Mouse (Mus musculus) megakaryocyte, adult 5-6 weeks (primary cell): ENCODE results near the gene Ddx47. TPM values are rescaled to one million over a fixed set of nuclear protein-coding genes. Genes with fewer than 3 reads are reported as not detected.

Experiments used
- ATAC-seq: 2 replicates; pipeline ENCODE4 v1.8.0; 2016; ENCODE audit warnings: mild to moderate bottlenecking, inconsistent platforms; ENCODE audit not compliant: poor library complexity, severe bottlenecking
- total RNA-seq, 2 experiments: library from RNA; stranded (forward) in 1 of 2; stranded (reverse) in 1 of 2; fragments of 153-499, 151-499 nt in 1 of 2; fragments of 221-1000, 200-1000 nt in 1 of 2; gene quantifications; 2 replicates each; pipeline versions ENCODE4 v1.2.3 to v1.2.4; 2015 to 2017

Gene Ddx47
- total RNA-seq (2015) (43.4 and 50.3 TPM in 2 replicates), total RNA-seq (2017) (62.6 and 74.5 TPM in 2 replicates)

DNA sequence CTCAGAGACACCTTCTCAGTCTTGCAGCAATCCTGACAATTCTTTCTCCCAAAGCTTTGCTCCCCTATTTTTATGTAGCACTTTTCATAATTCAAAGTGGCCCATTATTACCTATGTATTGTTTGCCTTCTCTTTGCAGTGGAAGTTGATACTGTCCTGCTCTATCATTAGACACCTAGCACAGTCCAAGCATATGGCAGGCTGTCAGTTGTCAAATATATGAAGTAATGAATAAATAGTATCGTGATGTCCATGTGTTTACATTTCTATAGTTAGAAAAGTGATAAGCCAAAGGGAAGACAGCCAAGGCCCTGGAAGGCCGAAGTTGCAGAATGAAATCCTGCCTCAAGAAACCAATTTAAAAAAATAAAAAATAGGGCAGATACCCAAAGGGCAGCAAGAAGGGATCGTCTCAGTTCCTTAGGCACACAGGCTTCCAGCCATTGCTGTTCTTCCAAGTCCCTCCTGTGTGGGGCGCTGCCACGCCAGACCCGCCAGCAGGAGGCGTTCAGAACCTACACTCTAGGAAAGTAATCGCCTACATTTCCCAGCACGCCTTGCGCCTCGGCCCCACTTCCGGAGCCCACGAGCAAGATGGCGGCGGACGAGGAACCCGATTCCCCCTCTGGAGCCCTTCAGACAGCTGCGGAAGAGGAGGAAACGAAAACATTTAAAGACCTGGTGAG is at the start of gene Ddx47:
Gene Ddx47 (plus strand): TSS at position 565 of the 686 bp plus-strand sequence.
- peak; percentile 99 for ATAC-seq

DNA sequence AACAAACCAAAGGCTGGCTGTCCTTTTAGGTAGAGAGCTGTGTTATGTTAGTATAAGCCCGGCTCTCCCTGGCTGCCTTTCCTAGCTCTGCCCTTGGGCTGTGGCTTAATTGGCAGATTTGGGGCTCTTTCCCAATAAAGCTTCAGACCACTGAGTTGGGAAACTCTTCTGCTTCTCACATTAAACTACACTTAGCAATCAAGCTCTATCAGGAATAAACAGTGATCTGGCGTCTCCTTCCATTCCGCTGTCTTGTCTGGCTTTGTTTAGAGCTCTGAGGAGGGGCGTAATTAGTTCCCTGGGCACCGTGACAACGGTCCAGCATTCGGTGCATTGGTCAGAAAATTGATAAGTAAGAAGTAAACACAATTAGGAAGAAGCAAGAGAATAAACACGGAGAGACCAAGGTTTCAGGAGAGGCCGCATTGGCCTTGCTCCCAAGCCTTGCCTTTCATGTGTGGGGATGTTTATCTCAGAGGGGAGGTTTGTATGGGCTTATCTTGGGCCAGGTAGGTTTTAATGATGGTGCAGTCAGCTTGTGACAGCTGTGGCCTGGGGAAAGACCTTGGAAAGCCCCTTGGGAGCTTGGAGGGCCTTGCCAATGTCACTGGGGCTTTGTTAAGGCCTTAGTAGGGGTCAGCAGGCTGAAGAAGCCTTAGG is 49.4 kb upstream of the Ddx47 start:
- no peak for ATAC-seq

DNA sequence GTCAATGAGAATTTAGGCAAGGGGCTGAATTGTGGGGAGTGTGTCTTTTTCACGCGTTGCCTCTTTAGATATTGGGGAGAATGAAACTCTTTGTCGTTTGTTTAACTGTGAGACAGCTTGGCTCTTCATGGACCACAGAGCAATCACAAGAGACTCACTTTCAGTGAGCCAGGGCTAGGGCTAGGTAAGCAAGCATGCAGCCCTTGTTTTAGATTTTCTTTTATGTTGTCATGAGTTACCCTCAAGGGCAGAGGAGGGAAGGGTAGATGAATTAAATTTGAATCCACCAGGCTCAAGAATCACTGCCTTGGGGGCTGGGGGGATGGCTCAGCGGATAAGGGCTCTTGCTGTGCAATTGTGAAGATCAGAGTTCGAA is 48.9 kb upstream of the Ddx47 start:
- ATAC-seq: no peak

DNA sequence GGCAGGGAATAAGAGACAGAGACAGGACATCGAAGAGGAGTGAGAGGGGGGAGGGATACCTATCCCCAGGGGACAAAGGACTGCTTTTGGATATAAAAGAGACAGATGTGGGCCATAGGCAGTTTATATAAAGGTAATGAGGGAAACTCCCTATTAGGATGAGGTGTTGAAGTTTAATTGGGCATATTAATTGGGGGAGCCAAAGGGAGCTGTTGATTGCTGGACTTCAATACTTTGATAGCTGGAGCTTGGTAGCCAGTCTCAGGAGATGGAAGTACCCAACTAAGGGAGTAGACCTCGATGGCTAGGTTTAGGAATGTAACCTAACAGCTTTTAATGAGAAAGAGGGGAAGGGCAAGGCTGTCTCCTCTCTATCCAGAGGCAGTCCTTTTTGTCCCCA is 47.5 kb upstream of the Ddx47 start:
- ATAC-seq: no peak

DNA sequence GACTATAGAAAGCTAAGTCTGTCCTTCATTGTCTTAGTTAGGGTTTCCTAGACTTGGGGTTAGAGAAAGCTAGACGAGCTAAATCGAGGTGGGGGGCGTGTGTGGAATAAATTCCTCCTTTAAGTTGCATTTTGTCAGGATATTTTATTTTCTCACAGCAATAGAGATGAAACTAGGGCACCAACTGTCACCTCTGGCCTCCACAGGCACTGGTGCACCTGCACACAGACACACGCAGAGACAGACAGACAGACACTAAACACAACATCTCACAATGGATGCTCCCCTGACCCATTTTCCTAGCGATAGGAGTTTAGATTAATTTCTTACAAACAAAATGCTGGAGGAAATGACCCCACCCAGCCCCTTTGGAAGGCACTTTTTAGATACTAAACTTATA is 44.7 kb upstream of the Ddx47 start:
- ATAC-seq: no peak

DNA sequence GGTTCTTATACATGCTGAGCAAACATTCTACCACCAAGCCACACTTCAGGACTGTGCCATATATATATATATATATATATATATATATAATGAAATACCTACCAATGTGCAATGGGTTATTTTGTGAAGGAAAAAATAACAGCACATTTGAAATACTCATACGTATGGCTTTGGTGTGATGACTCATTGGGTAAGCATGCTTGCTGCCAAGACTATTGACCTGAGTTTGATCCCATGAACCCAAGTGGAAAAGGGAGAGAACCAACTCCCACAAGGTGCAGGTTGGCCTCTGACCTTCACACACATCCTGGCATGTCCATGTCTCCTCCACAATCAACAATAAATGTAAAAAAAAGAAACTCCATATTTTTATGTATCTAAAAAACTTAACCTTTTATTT is 43.1 kb upstream of the Ddx47 start:
- ATAC-seq: no peak

DNA sequence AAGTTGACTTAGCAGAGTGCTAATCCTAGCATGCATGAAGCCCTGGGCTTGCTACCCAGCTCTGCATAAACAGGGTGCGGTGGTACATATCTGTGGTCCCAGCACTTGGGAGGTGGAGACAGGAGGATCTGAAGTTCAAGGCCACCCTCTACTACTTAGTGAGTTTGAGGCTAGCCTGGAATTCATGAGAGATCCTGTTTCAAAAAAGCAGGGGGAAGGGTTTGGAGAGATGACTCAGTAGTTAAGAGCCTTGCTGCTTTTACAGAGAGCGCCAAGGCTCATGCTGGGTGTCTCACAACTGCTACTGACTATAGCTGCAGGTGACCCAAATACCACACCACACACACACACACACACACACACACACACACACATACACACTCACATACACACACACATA is 41.9 kb upstream of the Ddx47 start:
- ATAC-seq: no peak

DNA sequence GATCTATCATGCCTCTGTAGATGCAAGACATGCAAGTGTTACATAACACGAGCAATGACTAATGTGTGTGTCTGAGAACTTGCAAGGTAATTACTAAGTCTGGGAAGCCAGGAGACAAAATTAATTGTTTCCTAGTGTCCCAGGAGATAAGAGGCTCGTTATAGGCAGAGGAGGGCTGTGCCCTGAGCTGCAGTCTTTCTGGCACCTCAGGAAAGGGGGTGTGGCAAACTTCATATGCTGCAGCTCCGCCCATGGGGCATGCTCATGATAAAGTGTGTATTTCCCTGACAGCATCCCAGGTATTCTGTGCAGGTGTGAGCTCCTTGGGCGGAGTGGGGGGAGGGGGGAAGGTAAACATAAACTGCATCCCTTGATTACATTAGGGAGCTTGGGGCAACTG is 39.3 kb upstream of the Ddx47 start:
- no peak for ATAC-seq

DNA sequence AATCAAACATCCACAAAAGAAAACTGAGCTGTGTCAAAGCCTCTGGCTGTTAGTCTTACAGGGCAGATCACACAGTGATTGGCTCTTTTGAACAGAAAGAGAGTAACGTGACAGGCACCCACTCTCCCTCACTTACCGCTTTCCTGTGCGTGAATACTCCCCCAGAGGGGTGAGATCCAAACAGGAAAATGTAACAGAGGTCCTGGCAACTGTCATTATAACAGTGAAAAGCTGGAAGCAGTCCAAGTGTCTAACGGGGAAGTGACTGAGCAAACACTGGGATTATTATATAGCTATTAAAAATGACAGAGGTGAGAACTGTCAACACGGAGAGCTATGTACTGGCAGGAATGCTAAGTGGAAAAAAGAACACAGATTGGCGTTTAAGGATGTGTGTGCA is 34.8 kb upstream of the Ddx47 start:
- ATAC-seq: no peak

DNA sequence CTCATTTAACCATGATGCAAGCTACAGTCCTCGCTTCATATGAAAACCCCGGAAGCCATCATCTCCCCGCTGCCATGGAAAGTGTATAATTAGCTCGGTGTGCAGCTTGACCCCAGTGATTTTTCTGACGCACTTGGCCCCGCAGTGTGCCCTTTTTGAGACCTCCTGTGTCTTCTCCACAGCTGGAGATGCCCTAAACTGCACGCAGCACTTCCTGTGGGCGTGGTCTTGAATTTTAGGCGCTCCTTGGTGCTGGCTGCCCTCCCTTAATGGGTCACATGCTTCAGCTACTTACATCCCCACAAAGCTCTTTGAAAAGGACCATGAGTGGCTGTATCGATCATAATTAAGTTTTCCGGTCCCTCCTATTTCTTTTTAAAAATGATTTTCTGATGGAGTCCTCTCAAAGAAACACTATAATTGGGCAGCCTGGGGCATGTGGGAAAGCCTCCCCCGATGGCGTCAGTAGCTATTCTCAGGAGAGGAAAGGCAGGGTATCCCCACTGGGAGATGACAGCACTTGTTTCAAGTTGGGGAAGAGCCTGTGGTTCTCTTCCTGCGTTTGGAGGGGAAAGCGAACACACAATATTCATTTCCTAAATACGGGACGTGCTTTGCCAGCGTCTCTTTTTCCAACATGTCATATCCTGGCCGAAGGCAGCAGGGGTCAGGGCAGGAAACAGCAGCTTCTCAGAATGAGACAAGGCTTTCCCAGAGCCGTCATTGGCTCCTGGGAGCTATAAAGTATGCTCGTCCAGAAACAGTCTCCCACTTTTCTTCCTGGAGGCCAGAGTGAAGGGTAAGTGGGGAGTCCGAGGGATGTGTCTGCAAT is 30.0 kb upstream of the Ddx47 start, which contains the start of gene Apold1:
Gene Apold1 (plus strand): TSS at position 488 of the 832 bp plus-strand sequence.
- 0 out of 2 replicates have a peak, but pooled peaks have one; percentile 14 for ATAC-seq

DNA sequence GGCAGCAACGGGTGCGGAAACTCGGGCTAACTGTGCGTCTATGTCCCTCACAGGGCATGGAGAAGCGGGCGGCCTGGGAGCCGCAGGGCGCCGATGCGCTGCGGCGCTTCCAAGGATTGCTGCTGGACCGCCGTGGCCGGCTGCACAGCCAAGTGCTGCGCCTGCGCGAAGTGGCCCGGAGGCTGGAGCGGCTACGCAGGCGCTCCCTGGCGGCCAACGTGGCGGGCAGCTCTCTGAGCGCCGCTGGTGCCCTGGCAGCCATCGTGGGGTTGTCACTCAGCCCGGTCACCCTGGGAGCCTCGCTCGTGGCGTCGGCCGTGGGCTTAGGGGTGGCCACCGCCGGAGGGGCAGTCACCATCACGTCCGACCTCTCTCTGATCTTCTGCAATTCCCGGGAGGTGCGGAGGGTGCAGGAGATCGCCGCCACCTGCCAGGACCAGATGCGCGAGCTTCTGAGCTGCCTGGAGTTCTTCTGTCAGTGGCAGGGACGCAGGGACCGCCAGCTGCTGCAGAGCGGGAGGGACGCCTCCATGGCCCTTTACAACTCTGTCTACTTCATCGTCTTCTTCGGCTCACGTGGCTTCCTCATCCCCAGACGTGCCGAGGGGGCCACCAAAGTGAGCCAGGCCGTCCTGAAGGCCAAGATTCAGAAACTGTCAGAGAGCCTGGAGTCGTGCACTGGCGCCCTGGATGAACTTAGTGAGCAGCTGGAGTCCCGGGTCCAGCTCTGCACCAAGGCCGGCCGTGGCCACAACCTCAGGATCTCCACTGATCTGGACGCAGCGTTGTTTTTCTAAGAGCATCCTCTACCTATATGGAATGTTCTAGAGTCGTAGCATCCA is 27.7 kb upstream of the Ddx47 start:
- ATAC-seq: peak; percentile 96

DNA sequence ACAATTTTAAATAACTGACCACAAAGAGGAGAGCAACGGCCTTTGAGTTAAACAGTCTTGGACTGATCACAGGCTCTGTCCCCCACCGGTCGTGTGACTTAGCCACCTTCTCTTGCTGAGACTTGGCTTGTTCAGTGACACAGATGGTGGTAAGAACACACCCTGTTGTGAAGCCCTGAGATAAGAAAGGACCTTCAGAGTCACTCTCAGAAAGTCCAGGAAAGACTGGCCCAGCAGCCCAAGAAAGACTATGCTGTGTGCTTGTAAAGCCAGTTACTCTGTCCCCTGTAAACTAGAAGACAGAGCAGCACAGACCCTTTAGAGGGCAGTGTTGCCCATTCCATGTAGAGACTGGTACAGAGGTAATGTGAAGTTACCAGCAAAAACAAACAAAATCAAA is 26.7 kb upstream of the Ddx47 start:
- ATAC-seq: no peak

DNA sequence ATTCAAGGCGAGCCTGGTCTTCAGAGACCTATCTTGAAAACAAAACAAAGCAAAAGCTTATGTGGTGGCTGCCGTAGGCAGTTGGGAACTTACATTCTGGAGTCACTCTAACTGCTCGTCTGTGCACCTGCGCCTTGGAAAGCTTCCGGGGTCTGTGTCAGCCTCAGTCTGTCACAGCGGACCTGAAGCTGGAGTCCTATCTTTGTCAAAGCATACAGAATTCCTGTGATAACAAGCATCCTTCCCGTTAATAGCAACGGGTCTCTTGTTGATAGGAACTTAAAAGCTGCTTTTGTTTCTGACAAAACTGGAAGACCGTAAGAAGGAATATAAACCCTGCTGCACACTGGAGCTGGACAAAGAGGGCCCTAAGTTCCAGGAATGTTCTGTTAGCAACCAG is 23.0 kb upstream of the Ddx47 start:
- no peak for ATAC-seq

DNA sequence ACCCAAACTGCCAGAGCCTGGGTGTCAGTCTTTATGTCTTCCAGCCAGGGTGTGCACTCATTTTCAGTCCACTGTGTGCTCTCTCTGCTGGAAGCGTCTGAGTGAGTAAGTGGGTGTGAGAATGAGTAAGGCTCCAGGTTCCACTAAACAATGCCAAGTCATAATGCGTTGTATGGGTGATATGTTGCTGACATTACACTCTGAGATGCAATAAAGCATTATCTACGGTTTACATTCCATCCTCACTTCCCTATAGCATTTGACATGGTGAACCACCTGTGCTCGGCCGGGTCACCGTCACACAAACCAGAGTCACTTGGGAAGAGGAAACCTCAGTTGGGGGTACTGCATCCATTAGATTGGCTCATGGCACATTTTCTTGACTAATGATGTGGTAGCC is 20.7 kb upstream of the Ddx47 start:
- no peak for ATAC-seq

DNA sequence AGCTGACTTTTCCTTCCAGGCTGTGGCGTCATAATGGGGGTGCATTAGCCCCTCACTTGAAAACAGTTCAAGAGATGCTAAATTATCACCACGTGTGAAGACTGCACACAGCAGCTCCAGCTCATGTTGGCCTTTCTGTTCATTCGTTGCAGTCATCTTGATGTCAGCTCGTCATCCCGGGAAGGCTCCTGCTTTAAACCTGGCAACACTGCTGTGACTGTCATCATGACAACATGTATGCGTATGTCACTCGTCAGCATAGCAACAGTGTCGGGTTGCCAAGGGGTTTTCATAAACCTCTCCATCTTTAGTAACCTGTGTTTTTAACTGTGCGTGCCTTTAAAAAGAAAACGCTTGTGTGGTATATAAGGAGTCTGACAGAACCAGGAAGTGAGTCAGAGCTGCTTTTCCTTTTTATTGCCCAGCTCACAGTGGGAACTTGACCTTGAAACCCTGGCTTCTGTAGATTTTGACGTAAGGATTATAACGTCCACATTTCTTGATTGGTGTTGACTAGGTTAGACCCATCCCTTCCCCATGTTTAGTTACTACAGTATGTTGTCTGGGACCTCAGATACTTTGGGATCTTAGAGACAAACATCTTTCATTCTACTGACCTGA is 17.3 kb upstream of the Ddx47 start:
- no peak for ATAC-seq

DNA sequence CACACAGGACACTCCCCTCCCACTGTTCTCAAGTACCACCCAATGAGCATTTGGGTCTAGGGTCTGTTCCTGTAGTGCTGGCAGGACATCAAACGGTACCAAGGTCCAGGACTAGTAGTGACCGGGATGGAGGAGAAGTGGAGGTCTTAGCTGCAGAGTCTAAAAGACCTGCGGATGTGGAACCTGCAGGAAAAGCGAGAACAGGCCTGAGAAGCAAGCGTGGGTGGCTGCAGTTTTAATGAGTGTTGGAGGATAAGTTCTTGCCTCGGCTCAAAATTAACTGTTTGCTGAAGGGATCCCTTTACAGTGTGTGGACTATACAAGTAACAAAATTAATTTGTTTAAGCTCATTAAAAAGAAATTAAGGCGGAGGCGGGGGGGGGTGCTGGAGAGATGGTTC is 16.4 kb upstream of the Ddx47 start:
- ATAC-seq: no peak

DNA sequence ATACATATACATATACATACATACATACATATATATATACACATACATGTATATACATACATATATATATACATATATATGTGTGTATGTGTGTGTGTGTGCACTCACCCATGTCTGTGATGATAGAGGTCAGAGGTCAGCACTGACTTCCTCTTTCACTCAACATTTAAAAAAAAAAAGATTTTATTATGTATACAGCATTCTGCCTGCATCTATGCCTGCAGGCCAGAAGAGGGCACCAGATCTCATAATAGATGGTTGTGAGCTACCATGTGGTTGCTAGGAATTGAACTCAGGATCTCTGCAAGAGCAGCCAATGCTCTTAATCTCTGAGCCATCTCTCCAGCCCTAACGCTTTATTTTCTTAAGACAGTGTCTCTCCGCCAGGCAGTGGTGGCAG is 14.5 kb upstream of the Ddx47 start:
- peak; percentile 76 for ATAC-seq

DNA sequence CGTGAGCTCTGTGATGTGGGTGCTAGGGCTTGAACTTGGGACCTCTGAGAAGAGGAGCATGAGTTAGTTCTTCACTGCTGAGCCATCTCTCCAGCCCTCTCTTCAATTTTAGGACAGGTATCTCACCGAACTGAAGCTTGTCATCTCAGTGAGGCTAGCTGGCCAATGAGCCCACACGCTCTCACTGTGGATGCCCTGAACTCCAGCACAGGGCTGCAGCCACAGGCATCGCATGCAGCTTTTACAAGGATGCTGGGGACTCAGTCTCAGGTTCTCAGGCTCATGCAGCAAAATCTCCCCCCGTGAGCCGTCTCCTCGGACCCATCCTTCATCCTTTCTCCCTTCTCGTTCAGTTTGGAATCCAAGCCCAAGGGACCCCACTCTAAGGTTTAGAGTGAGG is 13.3 kb upstream of the Ddx47 start:
- no peak for ATAC-seq

DNA sequence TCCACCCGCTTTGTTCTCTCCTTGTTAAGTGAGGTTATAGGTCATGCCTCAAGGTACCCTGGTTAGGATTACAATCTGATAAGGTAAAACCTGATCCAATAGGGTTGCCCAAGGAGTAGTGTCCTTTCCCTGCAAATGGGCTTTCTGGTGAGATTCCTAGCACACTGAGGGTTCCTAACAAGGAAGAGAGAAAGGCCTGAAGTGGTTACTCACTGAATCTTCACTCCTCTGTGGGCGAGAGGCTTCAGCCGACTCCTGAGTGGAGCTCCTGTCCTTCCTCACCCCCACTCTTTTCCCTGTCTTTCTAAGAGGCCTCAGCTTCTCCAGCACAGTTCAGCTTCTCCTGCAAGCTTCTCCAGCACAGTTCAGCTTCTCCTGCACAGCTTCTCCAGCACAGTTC is 12.6 kb upstream of the Ddx47 start:
- no peak for ATAC-seq

DNA sequence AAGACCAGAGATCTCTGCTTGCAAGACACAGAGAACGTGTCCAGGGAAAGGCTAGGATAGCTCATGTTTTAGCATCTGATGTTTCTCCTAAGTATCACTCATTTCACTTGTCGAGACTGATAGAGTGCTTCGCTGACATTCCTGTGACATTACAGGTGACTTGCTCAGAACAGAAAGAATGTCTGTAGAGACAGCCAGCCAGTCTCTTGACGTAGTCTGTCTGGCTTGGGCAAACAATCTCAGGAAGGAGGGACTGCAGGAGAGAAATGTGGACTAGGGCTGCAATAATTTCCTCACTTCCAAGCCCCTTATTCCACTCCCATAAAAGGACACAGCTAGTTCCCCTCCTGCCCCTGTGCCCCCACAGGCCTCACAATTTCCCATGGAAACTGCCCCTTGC is 11.1 kb upstream of the Ddx47 start:
- ATAC-seq: no peak
